Mouse (Mus musculus) heart, embryonic 11.5 days (tissue): Measurements from ENCODE around the gene Lrrc47. TPM values are rescaled to one million over a fixed set of nuclear protein-coding genes. Genes with fewer than 3 reads are reported as not detected.

ENCODE experiments used
- ATAC-seq: fragments of 200-750 bp; cut with Nextera tagmentation; replicated peaks from 2 replicates; pipeline ENCODE4 v1.8.0; 2017; ENCODE audit warnings: moderate library complexity; ENCODE audit not compliant: insufficient number of reproducible peaks, low FRiP score, low TSS enrichment
- H3K27ac ChIP-seq: fragments of 300-500 bp; sonication (generic); 2 replicates; pipeline ENCODE4 v1.5.1; 2014; ENCODE audit warnings: mild to moderate bottlenecking, low read depth, low read length
- H3K27me3 ChIP-seq: fragments of 300-500 bp; sonication (generic); 2 replicates; pipeline ENCODE4 v1.6.1; 2014; ENCODE audit warnings: mild to moderate bottlenecking, low read length, mixed read lengths; ENCODE audit not compliant: control insufficient read depth, insufficient read depth
- H3K36me3 ChIP-seq: fragments of 300-500 bp; sonication (generic); 2 replicates; pipeline ENCODE4 v1.6.1; 2014; ENCODE audit warnings: mild to moderate bottlenecking, low read length, moderate library complexity, mixed read lengths; ENCODE audit not compliant: control insufficient read depth, insufficient read depth
- H3K4me1 ChIP-seq: fragments of 300-500 bp; sonication (generic); 2 replicates; pipeline ENCODE4 v1.6.1; 2014; ENCODE audit warnings: low read length; ENCODE audit not compliant: control insufficient read depth, insufficient read depth
- H3K4me2 ChIP-seq: fragments of 300-500 bp; sonication (generic); 2 replicates; pipeline ENCODE4 v1.6.1; 2014; ENCODE audit warnings: mild to moderate bottlenecking, moderate library complexity
- H3K4me3 ChIP-seq: fragments of 300-500 bp; sonication (generic); 2 replicates; pipeline ENCODE4 v1.5.1; 2014; ENCODE audit warnings: low read depth, low read length
- H3K9ac ChIP-seq: fragments of 300-500 bp; sonication (generic); 2 replicates; pipeline ENCODE4 v1.6.1; 2014; ENCODE audit warnings: mild to moderate bottlenecking, low read depth, low read length, moderate library complexity
- H3K9me3 ChIP-seq: fragments of 300-500 bp; sonication (generic); replicated peaks from 2 replicates; pipeline ENCODE4 v1.6.1; 2016; ENCODE audit warnings: low read length; ENCODE audit not compliant: control insufficient read depth
- WGBS: fragments of 180-500 bp; shearing (Covaris S2); extraction: QIAGEN DNeasy Blood & Tissue Kit; methylation state at CpG from one replicate; pipeline ENCODE4 v1.1.7; 2014; ENCODE audit not compliant: insufficient replicate concordance; 5-methylcytosine and 5-hydroxymethylcytosine counted together
- polyA plus RNA-seq: library from polyadenylated mRNA; unstranded; fragments of >200 nt; fragmentation: Nextera tagmentation; extraction: Ambion mirVana; gene quantifications from 2 replicates; pipeline ENCODE4 v1.2.1, GENCODE M21; 2014

Lrrc47 gene
- polyA plus RNA-seq, 1 experiment from 2014 or later: 14.7 TPM

DNA sequence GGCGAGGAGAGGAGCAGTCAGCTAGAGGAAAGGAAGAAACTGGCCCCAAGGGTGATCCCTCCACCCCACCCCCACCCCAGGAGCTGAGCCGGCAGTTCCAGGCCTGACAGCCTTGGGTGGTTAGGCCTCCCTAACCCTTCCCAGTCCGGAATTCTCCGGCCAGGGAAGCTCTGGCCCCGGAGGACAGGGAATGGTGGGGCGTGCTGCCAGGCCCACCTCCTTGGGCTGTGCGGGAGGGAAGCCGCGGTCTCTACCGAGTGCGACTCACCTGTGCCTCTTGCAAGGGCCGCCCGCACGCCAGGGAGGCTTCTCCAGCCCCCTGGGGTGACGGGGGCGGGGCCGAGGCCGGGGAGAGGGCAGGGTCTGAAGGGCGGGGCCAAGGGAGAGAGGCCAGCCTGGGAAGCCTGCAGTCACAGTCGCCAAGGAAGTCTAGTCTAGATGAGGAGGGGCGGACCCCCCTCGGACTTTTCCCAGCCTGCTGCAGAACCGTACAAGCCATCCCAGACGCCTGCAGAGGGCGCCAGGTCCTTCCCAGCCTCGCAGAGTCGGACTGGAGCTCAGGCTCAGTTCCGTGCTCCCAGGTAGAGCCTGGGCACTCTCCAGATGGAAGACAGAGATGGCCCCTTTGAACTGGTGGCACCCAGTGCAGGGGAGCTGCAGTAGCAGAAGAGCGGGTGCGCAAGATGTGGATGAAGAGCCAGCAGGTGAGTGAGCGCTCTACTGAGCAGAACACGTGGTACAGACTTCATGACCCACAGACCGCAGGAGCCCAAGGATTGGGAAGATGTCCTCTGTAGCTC lies 14.3 kb downstream of the Lrrc47 start, which contains the start of gene Smim1:
Gene Smim1, minus strand, starts transcription at position 590 of the 800 bp plus-strand sequence.
- Histone ChIP-seq H3K9me3 (no peaks in the 10 kb centered on the region), H3K4me1 (peaks cover 44% of the 10 kb centered on the region), H3K27ac (peak within 1 kb of the TSS; percentile 85), H3K27me3 (peaks cover 7% of the 10 kb centered on the region; the same call in 1 of the 2 replicates), H3K4me2 (peak within 1 kb of the TSS; percentile 77), H3K36me3 (peaks cover 4% of the 10 kb centered on the region), H3K4me3 (peak within 1 kb of the TSS; percentile 58), H3K9ac (peak within 1 kb of the TSS; percentile 75)
- 3% methylated on average over 30 of the region's 33 CpGs for WGBS
- peak; percentile 42 for ATAC-seq

- H3K27ac ChIP-seq: no peak overlapping the region
- no peak for ATAC-seq
Measured at GRCm38 (mm10) chr4:154026441-154026761, 14.9 kb downstream of the Lrrc47 start.

GRCm38 (mm10) chr4:154028066-154028465 lies 16.5 kb downstream of the Lrrc47 start:
- Histone ChIP-seq H3K27ac (no peak overlapping the region), H3K9ac (no peak overlapping the region), H3K36me3 (no peaks in the 10 kb centered on the region), H3K27me3 (peaks cover 7% of the 10 kb centered on the region; the same call in 1 of the 2 replicates), H3K4me2 (no peak overlapping the region), H3K4me3 (no peak overlapping the region), H3K9me3 (no peaks in the 10 kb centered on the region), H3K4me1 (peaks cover 33% of the 10 kb centered on the region)
- no peak for ATAC-seq
- 77% methylated on average over 7 of the region's 7 CpGs for WGBS

More at GRCm38 (mm10) chr4:154026441-154026761, 14.9 kb downstream of the Lrrc47 start:
- H3K9me3 ChIP-seq: no peaks in the 10 kb centered on the region
- H3K4me1 ChIP-seq: peaks cover 44% of the 10 kb centered on the region
- H3K36me3 ChIP-seq: no peaks in the 10 kb centered on the region; the same call in 1 of the 2 replicates
- H3K4me2 ChIP-seq: peak overlapping the region; percentile 77
- H3K9ac ChIP-seq: peak overlapping the region; percentile 75; the same call in 1 of the 2 replicates
- peaks cover 7% of the 10 kb centered on the region; the same call in 1 of the 2 replicates for H3K27me3 ChIP-seq
- peak overlapping the region; percentile 58 for H3K4me3 ChIP-seq
- WGBS: 34% methylated on average over 2 of the region's 2 CpGs

- Histone ChIP-seq H3K4me1 (peaks cover 27% of the 10 kb centered on the region), H3K4me3 (no peak overlapping the region), H3K36me3 (no peaks in the 10 kb centered on the region), H3K27ac (no peak overlapping the region), H3K9me3 (no peaks in the 10 kb centered on the region), H3K9ac (no peak overlapping the region), H3K4me2 (no peak overlapping the region), H3K27me3 (peaks cover 7% of the 10 kb centered on the region; the same call in 1 of the 2 replicates)
- ATAC-seq: no peak
Measured at GRCm38 (mm10) chr4:154028646-154029045, 17.1 kb downstream of the Lrrc47 start.

DNA sequence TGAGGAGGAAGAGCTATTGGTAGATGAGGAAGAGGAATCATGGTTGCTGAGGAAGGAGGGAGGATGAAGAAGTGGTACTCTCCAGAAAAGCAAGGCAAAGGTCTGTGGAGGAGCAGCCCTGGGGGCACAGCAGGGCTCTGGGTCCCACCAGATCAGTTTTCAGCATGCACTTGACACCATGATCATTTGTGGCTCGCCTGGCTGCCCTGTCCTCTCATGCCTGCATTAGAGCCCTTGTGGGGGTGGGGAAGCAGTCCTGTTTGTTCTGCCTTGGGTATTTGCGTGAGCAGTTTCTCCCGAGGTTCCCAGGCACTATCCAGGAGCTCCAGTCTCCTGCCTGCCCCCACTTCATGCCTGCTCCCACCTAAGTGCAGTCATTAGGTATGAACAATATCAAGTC lies 25.6 kb downstream of the Lrrc47 start:
- H3K27ac ChIP-seq: no peak overlapping the region
- H3K36me3 ChIP-seq: no peaks in the 10 kb centered on the region
- H3K4me3 ChIP-seq: no peak overlapping the region
- no peak overlapping the region for H3K9ac ChIP-seq
- no peaks in the 10 kb centered on the region for H3K4me1 ChIP-seq
- peaks cover 6% of the 10 kb centered on the region; the same call in 1 of the 2 replicates for H3K27me3 ChIP-seq
- no peaks in the 10 kb centered on the region for H3K9me3 ChIP-seq
- WGBS: 46% methylated on average over 3 of the region's 3 CpGs
- no peak for ATAC-seq
- H3K4me2 ChIP-seq: no peak overlapping the region

DNA sequence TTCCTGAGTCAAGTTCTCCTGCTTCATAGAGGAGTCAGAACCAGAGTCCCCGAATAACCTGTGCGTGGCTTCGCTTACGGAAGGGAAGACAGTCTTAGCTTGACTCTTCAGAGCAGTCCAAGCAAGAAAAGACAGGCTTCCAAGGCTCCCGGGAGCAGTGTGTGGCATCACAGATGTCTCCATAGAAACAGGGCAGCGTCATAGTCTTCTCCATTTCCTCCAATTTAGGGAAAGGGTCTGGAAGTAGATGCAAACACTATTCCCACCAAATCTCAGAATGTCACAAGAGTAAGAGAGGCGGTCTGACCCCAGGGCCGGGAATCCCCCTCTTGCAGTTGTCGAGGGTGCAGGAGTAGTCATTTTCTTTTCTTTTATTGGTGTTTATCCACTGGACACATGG lies 31.0 kb downstream of the Lrrc47 start, which contains the start of gene Ccdc27:
Gene Ccdc27, minus strand, starts transcription at position 101 of the 400 bp plus-strand sequence.
- no peak within 1 kb of the TSS for H3K4me2 ChIP-seq
- H3K9me3 ChIP-seq: no peaks in the 10 kb centered on the region
- 0 out of 2 replicates have a peak, but pooled peaks cover 5% of the 10 kb centered on the region for H3K27me3 ChIP-seq
- H3K4me3 ChIP-seq: no peak within 1 kb of the TSS
- WGBS: 87% methylated on average over 9 of the region's 9 CpGs
- no peaks in the 10 kb centered on the region for H3K4me1 ChIP-seq
- no peak within 1 kb of the TSS for H3K27ac ChIP-seq
- ATAC-seq: no peak
- no peaks in the 10 kb centered on the region for H3K36me3 ChIP-seq
- no peak within 1 kb of the TSS for H3K9ac ChIP-seq

DNA sequence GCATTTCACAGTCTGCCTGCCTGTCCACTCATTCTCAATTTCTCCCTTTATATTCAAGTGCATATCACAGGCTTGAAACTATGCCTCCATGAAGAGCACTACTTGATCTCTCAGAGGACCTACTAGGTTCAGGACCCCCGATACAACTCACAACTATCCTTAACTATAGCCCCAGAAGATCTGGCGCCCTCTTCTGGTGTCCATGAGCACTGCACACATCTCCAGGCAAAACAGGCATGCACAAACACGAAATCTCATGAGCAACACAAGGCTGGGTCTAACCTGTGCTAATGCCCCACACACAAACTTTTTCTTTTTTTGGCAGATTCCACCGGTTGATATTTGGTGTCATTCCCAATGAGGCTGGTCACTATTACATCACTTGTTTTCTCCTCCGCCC lies 34.3 kb downstream of the Lrrc47 start:
- H3K4me1 ChIP-seq: no peaks in the 10 kb centered on the region
- H3K9me3 ChIP-seq: no peaks in the 10 kb centered on the region
- 62% methylated on average over 5 of the region's 5 CpGs for WGBS
- no peaks in the 10 kb centered on the region for H3K36me3 ChIP-seq
- no peak overlapping the region for H3K4me2 ChIP-seq
- no peak overlapping the region for H3K4me3 ChIP-seq
- H3K9ac ChIP-seq: no peak overlapping the region
- no peak overlapping the region for H3K27ac ChIP-seq
- H3K27me3 ChIP-seq: 0 out of 2 replicates have a peak, but pooled peaks cover 3% of the 10 kb centered on the region
- no peak for ATAC-seq

GRCm38 (mm10) chr4:154051401-154051800 lies 39.9 kb downstream of the Lrrc47 start:
- H3K36me3 ChIP-seq: no peaks in the 10 kb centered on the region
- no peaks in the 10 kb centered on the region for H3K27me3 ChIP-seq
- no peak overlapping the region for H3K9ac ChIP-seq
- ATAC-seq: no peak
- 82% methylated on average over 3 of the region's 3 CpGs for WGBS
- no peak overlapping the region for H3K4me3 ChIP-seq
- no peaks in the 10 kb centered on the region for H3K4me1 ChIP-seq
- H3K9me3 ChIP-seq: no peaks in the 10 kb centered on the region
- no peak overlapping the region for H3K4me2 ChIP-seq
- no peak overlapping the region for H3K27ac ChIP-seq
